Mouse (Mus musculus): ENCODE measurements around the gene Cd68. TPM values are rescaled to one million over a fixed set of nuclear protein-coding genes. Genes with fewer than 3 reads are reported as not detected.

Cd68 gene
- polyA plus RNA-seq (2012; rRNA removed) = 4.7 and 9.4 TPM in 2 replicates

DNA sequence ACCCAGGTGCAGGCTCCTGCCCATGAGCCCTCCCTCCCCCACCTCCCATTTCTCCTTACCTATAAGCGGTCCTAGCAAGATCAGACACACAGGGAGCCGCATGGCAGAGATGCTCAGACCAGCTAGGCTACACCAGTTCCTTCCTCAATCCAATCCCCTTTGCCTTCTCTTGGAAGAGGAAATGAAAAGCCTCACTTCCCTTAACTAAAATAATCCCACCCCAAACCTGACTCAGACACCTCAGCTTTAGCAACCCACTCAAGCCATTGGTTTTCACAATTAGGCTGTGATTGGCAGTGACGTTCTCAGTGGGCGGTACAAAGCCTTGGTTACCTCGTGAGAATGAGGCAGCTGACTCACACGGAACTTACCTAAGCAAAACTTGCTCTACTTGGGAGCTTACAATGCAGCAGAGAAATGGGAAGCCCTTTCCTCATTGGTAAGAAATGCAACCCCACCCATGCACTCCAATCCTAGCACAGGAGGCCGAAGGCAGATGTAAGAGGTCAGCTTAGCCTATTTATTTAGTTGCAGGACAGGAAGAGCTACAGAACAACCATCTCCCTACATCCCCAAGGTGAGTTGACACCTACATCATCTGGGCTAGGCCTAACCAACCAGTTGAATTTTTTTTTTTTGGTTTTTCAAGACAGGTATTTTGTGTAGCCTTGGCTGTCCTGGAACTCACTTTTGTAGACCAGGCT lies at the start of gene Cd68:
TSS of gene Cd68 (minus strand) at position 193 of the 704 bp plus-strand sequence.

GRCm38 (mm10) chr11:69695361-69696181 lies 29.6 kb upstream of the Cd68 start, which contains the start of the genes Tnfsf12 and Tnfsfm13:
Tnfsf12 (minus strand) TSS chr11:69695849.
Tnfsfm13 (minus strand) TSS chr11:69696098.

GRCm38 (mm10) chr11:69685526-69686148 lies 19.7 kb upstream of the Cd68 start, which contains the start of gene Tnfsf13:
Tnfsf13 (minus strand) TSS chr11:69685784.

GRCm38 (mm10) chr11:69681314-69682208 lies 15.6 kb upstream of the Cd68 start, which contains the start of gene Senp3:
Senp3 (minus strand) TSS chr11:69682084.

DNA sequence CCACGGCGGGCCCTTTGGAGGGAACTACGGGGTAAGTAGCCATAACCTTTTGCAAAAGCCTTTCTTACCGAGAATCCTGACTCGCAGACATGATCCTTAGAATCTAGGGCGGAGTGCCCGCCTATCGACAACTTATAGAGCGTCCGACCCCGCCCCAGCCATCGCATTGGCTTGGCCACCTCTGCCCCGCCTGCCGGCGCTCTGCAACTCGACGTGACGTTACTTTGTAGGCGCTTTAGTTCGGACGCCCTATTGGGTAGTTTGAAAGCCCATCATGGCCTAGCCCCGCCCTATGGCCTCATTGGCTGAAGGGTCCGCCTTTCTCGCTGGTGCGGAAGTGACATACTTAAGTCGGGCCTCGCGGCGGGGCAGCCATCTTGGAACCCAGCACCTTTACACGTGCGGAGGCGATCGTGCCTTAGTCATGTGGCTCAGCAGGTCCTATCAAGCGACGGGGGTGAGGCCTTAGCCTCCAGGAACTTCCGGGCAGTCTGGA lies 6.3 kb upstream of the Cd68 start, which contains the start of gene Eif4a1:
TSS of gene Eif4a1 (minus strand) at position 213 of the 496 bp plus-strand sequence.

GRCm38 (mm10) chr11:69662213-69662966 lies 3.6 kb downstream of the Cd68 start, which contains the start of gene Mpdu1:
Mpdu1 (minus strand) TSS chr11:69662642.

GRCm38 (mm10) chr11:69655264-69656064 lies 10.5 kb downstream of the Cd68 start, which contains the start of gene Sox15:
Sox15 (plus strand) TSS chr11:69655314.

DNA sequence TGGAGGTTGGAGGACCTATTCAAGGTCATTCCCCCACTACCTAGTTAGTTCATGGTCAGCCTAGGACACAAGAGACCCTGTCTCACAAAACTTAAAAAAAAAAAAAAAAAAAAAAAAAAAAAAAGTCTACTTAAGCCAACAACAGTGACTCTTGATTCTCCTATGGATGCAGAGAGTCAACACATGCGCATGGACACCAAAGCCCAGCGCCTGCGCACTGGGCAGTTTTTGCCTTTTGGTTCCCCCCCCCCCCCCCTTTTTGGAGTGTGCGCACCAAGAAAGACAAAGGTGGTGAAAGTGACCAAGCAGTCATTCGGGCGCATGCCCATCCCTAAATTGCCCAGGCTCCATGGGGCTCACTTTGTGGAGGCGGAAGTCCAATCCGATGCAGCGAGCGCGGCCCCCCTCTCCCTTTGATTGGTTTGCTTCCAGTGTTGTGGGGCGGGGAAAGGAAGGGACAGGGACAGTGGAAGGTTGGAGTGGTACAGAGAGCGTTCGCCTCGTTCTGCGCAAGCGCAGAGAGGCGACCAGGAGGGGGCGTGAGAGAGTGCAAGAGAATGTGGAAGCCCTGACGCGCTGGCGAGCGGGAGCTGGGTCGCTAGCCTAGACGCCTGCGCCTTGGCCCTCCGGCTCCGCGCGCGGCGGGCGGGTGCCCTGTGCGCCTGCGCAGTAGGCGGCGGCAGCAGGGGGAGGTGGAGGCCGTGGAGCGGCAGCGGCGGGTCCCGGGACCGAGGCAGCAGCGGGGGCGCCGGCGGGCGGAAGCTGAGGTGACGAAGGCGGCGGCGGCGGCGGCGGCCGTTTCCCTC lies 33.5 kb downstream of the Cd68 start, which contains the start of gene Fxr2:
TSS of gene Fxr2 (plus strand) at position 707 of the 806 bp plus-strand sequence.

DNA sequence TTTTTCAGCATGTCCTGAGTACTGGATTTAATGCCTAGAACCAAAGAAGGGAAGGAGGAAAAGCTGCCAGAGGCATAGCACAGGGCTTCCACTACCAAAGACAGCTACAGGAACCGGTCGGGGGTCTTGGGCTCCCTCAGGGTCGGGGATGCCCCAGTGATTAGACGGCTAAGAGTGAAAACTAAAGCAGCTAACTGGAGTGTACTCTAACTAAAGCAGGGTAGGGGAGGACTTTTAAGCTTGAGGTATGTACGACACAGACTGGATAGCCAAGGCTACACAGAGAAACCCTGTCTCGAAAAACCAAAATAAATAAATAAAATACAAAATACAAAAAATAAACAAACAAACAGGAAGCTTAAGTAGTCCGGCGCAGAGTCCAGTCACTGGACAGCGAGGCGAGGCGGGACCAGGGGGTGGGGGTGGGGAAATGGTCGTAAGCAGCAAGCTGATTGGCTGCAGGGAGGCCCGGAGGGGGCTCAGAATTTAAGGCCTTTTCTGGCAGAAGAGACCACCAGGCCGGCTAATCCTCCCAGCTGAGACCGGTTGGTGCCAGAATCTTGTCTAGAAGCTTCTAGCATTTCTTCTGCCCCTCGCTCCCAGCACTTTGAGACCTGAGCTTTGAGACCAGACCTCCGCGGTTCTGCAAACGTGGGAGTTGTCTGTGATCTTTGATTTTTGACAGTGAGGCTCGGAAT lies 44.2 kb downstream of the Cd68 start, which contains the start of gene Sat2:
TSS of gene Sat2 (plus strand) at position 454 of the 698 bp plus-strand sequence.

GRCm38 (mm10) chr11:69617805-69618204 lies 48.1 kb downstream of the Cd68 start, which contains the start of gene Shbg:
Shbg (minus strand) TSS chr11:69617905.

Other genes starting within 250 kb of the Cd68 start
- gene Dnah2, start 117.0 kb downstream of the Cd68 start, polyA plus RNA-seq (2012; rRNA removed) = 1.5 and 2.1 TPM in 2 replicates
- gene Efnb3, start 105.9 kb downstream of the Cd68 start, polyA plus RNA-seq (2012; rRNA removed) = 60.4 and 60.6 TPM in 2 replicates
- gene Wrap53, start 85.9 kb downstream of the Cd68 start, polyA plus RNA-seq (2012; rRNA removed) = 22.5 and 33.0 TPM in 2 replicates
- gene Trp53, start 85.8 kb downstream of the Cd68 start, polyA plus RNA-seq (2012; rRNA removed) = 151 and 154 TPM in 2 replicates
- 11.4 and 13.4 TPM in 2 replicates for gene Atp1b2, start 60.2 kb downstream of the Cd68 start, polyA plus RNA-seq (2012; rRNA removed)
- gene Shbg, start 48.2 kb downstream of the Cd68 start, polyA plus RNA-seq (2012; rRNA removed) = 0.86 and 1.6 TPM in 2 replicates
- 14.8 and 16.0 TPM in 2 replicates for gene Sat2, start 44.1 kb downstream of the Cd68 start, polyA plus RNA-seq (2012; rRNA removed)
- gene Fxr2, start 33.2 kb downstream of the Cd68 start, polyA plus RNA-seq (2012; rRNA removed) = 126 and 156 TPM in 2 replicates
- 0.12 and 0.22 TPM in 2 replicates for gene Sox15, start 10.8 kb downstream of the Cd68 start, polyA plus RNA-seq (2012; rRNA removed)
- gene Mpdu1, start 3.5 kb downstream of the Cd68 start, polyA plus RNA-seq (2012; rRNA removed) = 97.0 and 101 TPM in 2 replicates
- 1,301 and 1,419 TPM in 2 replicates for gene Eif4a1, start 6.3 kb upstream of the Cd68 start, polyA plus RNA-seq (2012; rRNA removed)
- gene Senp3, start 15.9 kb upstream of the Cd68 start, polyA plus RNA-seq (2012; rRNA removed) = 92.5 and 186 TPM in 2 replicates
- 0.29 and 0.97 TPM in 2 replicates for gene Tnfsf13, start 19.6 kb upstream of the Cd68 start, polyA plus RNA-seq (2012; rRNA removed)
- 4.4 and 4.9 TPM in 2 replicates for gene Tnfsf12, start 29.7 kb upstream of the Cd68 start, polyA plus RNA-seq (2012; rRNA removed)
- 1.7 and 2.3 TPM in 2 replicates for gene Tnfsfm13, start 29.9 kb upstream of the Cd68 start, polyA plus RNA-seq (2012; rRNA removed)
- 48.6 and 79.6 TPM in 2 replicates for gene Polr2a, start 92.5 kb upstream of the Cd68 start, polyA plus RNA-seq (2012; rRNA removed)
- gene Slc35g3, start 95.8 kb upstream of the Cd68 start, polyA plus RNA-seq (2012; rRNA removed) = 0.16 and 0.30 TPM in 2 replicates
- 4.7 and 5.0 TPM in 2 replicates for gene Zbtb4, start 99.8 kb upstream of the Cd68 start, polyA plus RNA-seq (2012; rRNA removed)
- gene Chrnb1, start 129.8 kb upstream of the Cd68 start, polyA plus RNA-seq (2012; rRNA removed) = 1.7 and 15.7 TPM in 2 replicates
- gene Fgf11, start 135.7 kb upstream of the Cd68 start, polyA plus RNA-seq (2012; rRNA removed) = 4.7 and 7.5 TPM in 2 replicates
- 0.19 and 0.27 TPM in 2 replicates for gene Tmem102, start 139.5 kb upstream of the Cd68 start, polyA plus RNA-seq (2012; rRNA removed)
- not detected in 2 replicates for gene Gm39566, start 149.1 kb upstream of the Cd68 start, polyA plus RNA-seq (2012; rRNA removed)
- not detected in 2 replicates for gene Spem2, start 152.3 kb upstream of the Cd68 start, polyA plus RNA-seq (2012; rRNA removed)
- 0.80 and 0.86 TPM in 2 replicates for gene Spem1, start 156.0 kb upstream of the Cd68 start, polyA plus RNA-seq (2012; rRNA removed)
- 70.3 and 84.9 TPM in 2 replicates for gene Nlgn2, start 171.6 kb upstream of the Cd68 start, polyA plus RNA-seq (2012; rRNA removed)
- gene Tmem256, start 172.4 kb upstream of the Cd68 start, polyA plus RNA-seq (2012; rRNA removed) = 137 and 187 TPM in 2 replicates
- gene Plscr3, start 180.2 kb upstream of the Cd68 start, polyA plus RNA-seq (2012; rRNA removed) = 60.2 and 99.9 TPM in 2 replicates
- 0.25 and 0.65 TPM in 2 replicates for gene Tnk1, start 192.6 kb upstream of the Cd68 start, polyA plus RNA-seq (2012; rRNA removed)
- not detected in 2 replicates for gene Tmem95, start 211.9 kb upstream of the Cd68 start, polyA plus RNA-seq (2012; rRNA removed)
- gene Kctd11, start 215.3 kb upstream of the Cd68 start, polyA plus RNA-seq (2012; rRNA removed) = 2.3 and 2.9 TPM in 2 replicates
- 2.0 and 2.4 TPM in 2 replicates for gene Acap1, start 229.4 kb upstream of the Cd68 start, polyA plus RNA-seq (2012; rRNA removed)
- 10.4 and 14.1 TPM in 2 replicates for gene 2810408A11Rik, start 234.8 kb upstream of the Cd68 start, polyA plus RNA-seq (2012; rRNA removed)
- 86.7 and 121 TPM in 2 replicates for gene Neurl4, start 234.9 kb upstream of the Cd68 start, polyA plus RNA-seq (2012; rRNA removed)
- 71.0 and 88.1 TPM in 2 replicates for gene Gps2, start 247.7 kb upstream of the Cd68 start, polyA plus RNA-seq (2012; rRNA removed)

Data from central nervous system, embryonic 11.5 days (tissue).